Mouse (Mus musculus) CH12.LX (cell line): ENCODE measurements around the gene Pls3. TPM values are rescaled to one million over a fixed set of nuclear protein-coding genes. Genes with fewer than 3 reads are reported as not detected.

ENCODE experiments used
- DNase-seq: peaks from one replicate; pipeline ENCODE4 v3.0.0-alpha.2; 2013; ENCODE audit errors: extremely low read depth
- H3K27ac ChIP-seq: 2 replicates; pipeline ENCODE4 v1.5.1; 2012; ENCODE audit warnings: low read depth, mild to moderate bottlenecking, control low read depth, moderate library complexity; ENCODE audit not compliant: insufficient read depth
- H3K27me3 ChIP-seq: replicated peaks from 2 replicates; pipeline ENCODE3; 2012; ENCODE audit warnings: inconsistent platforms
- H3K36me3 ChIP-seq, 2 experiments: replicated peaks in 1 of 2; 2 replicates each; pipeline versions ENCODE3 to v1.6.1; 2012; ENCODE audit warnings: inconsistent platforms in 1 of 2, low read length in 1 of 2, mild to moderate bottlenecking in 1 of 2, mixed read lengths in 1 of 2, moderate library complexity in 1 of 2; ENCODE audit not compliant: control insufficient read depth in 1 of 2, insufficient read depth in 1 of 2
- H3K4me1 ChIP-seq, 2 experiments: 2 replicates each; pipeline ENCODE4 v1.6.1; 2012; ENCODE audit warnings: inconsistent platforms in 1 of 2, moderate library complexity in 1 of 2; ENCODE audit not compliant: insufficient read depth in 2 of 2, control insufficient read depth in 1 of 2
- H3K4me2 ChIP-seq: 2 replicates; pipeline ENCODE4 v1.6.1; 2012; ENCODE audit warnings: low read depth, mild to moderate bottlenecking, control low read depth; ENCODE audit not compliant: poor library complexity, insufficient read depth, severe bottlenecking
- H3K4me3 ChIP-seq, 3 experiments: fragments of 150-350 bp in 1 of 3; sonication (generic) in 1 of 3; replicated peaks in 1 of 3; 2 replicates each; pipeline versions ENCODE3 to v1.5.1; 2011 to 2012; ENCODE audit warnings: low read depth in 2 of 3, low read length in 2 of 3, mild to moderate bottlenecking in 2 of 3, moderate library complexity in 2 of 3, control low read depth in 1 of 3, improper control_type of control experiment in 1 of 3, inconsistent platforms in 1 of 3, mixed read lengths in 1 of 3; ENCODE audit not compliant: poor library complexity in 1 of 3
- H3K79me2 ChIP-seq: replicated peaks from 2 replicates; pipeline ENCODE4 v1.6.1; 2012; ENCODE audit warnings: mild to moderate bottlenecking, moderate library complexity; ENCODE audit not compliant: control insufficient read depth, poor library complexity, insufficient read depth, severe bottlenecking; ENCODE audit errors: extremely low read depth
- H3K9ac ChIP-seq: 2 replicates; pipeline ENCODE4 v1.6.1; 2012; ENCODE audit warnings: low read depth, mild to moderate bottlenecking, control low read depth, moderate library complexity; ENCODE audit not compliant: insufficient read depth
- H3K9me3 ChIP-seq: replicated peaks from 2 replicates; pipeline ENCODE3; 2012; ENCODE audit warnings: low read length, inconsistent platforms, mixed read lengths
- CHD2 ChIP-seq: IDR thresholded peaks from 2 replicates; pipeline ENCODE4 v1.6.1; 2011; ENCODE audit warnings: low read length, improper control_type of control experiment
- CTCF ChIP-seq, 2 experiments: IDR thresholded peaks in 1 of 2; conservative IDR thresholded peaks in 1 of 2; 2 replicates each; pipeline ENCODE4 v1.5.1; 2011 to 2012; ENCODE audit warnings: low read depth in 2 of 2, low read length in 2 of 2, improper control_type of control experiment in 1 of 2, inconsistent platforms in 1 of 2, mild to moderate bottlenecking in 1 of 2, moderate library complexity in 1 of 2
- ELF1 ChIP-seq: IDR thresholded peaks from 2 replicates; pipeline ENCODE4 v1.6.1; 2014; ENCODE audit warnings: low read depth, mild to moderate bottlenecking, inconsistent platforms, low read length, improper control_type of control experiment
- EP300 ChIP-seq: IDR thresholded peaks from 2 replicates; pipeline ENCODE4 v1.6.1; 2011; ENCODE audit warnings: low read length, improper control_type of control experiment
- ETS1 ChIP-seq: conservative IDR thresholded peaks from 2 replicates; pipeline ENCODE4 v1.6.1; 2012; ENCODE audit warnings: low read depth, mild to moderate bottlenecking, inconsistent platforms, low read length, improper control_type of control experiment, moderate library complexity
- HCFC1 ChIP-seq: IDR thresholded peaks from 2 replicates; pipeline ENCODE4 v1.6.1; 2012; ENCODE audit warnings: low read depth, mild to moderate bottlenecking, inconsistent platforms, low read length, improper control_type of control experiment
- JUN ChIP-seq: IDR thresholded peaks from 2 replicates; pipeline ENCODE4 v1.6.1; 2011; ENCODE audit warnings: low read depth, mild to moderate bottlenecking, low read length, improper control_type of control experiment, moderate library complexity; ENCODE audit not compliant: insufficient read depth
- JUND ChIP-seq: conservative IDR thresholded peaks from 2 replicates; pipeline ENCODE4 v1.6.1; 2011; ENCODE audit warnings: low read depth, low read length, improper control_type of control experiment
- KAT2A ChIP-seq: IDR thresholded peaks from 2 replicates; pipeline ENCODE4 v1.6.1; 2012; ENCODE audit warnings: low read length, improper control_type of control experiment, inconsistent platforms; ENCODE audit not compliant: insufficient replicate concordance
- MAFK ChIP-seq: IDR thresholded peaks from 2 replicates; pipeline ENCODE4 v1.6.1; 2011; ENCODE audit warnings: low read length, improper control_type of control experiment; ENCODE audit not compliant: insufficient replicate concordance
- MAX ChIP-seq: IDR thresholded peaks from 2 replicates; pipeline ENCODE4 v1.6.1; 2011; ENCODE audit warnings: low read length, improper control_type of control experiment
- MXI1 ChIP-seq: IDR thresholded peaks from 2 replicates; pipeline ENCODE4 v1.6.1; 2011; ENCODE audit warnings: mild to moderate bottlenecking, low read depth, low read length, improper control_type of control experiment
- MYC ChIP-seq: IDR thresholded peaks from 2 replicates; pipeline ENCODE4 v1.6.1; 2011; ENCODE audit warnings: low read depth, mild to moderate bottlenecking, improper control_type of control experiment, low read length
- POLR2A ChIP-seq: IDR thresholded peaks from 2 replicates; pipeline ENCODE4 v1.6.1; 2011; ENCODE audit warnings: low read depth, mild to moderate bottlenecking, improper control_type of control experiment, low read length
- POLR2AphosphoS2 ChIP-seq: IDR thresholded peaks from 2 replicates; pipeline ENCODE4 v1.6.1; 2011; ENCODE audit warnings: low read depth, low read length, improper control_type of control experiment
- SIN3A ChIP-seq: IDR thresholded peaks from 2 replicates; pipeline ENCODE4 v1.6.1; 2012; ENCODE audit warnings: low read length, improper control_type of control experiment, inconsistent platforms
- TCF12 ChIP-seq: IDR thresholded peaks from 2 replicates; pipeline ENCODE4 v1.6.1; 2014; ENCODE audit warnings: low read depth, mild to moderate bottlenecking, inconsistent platforms, low read length, improper control_type of control experiment
- UBTF ChIP-seq: IDR thresholded peaks from 2 replicates; pipeline ENCODE4 v1.6.1; 2012; ENCODE audit warnings: low read depth, mild to moderate bottlenecking, inconsistent platforms, low read length, improper control_type of control experiment, moderate library complexity
- USF1 ChIP-seq: IDR thresholded peaks from 2 replicates; pipeline ENCODE4 v1.6.1; 2014; ENCODE audit warnings: low read depth, mild to moderate bottlenecking, inconsistent platforms, low read length, improper control_type of control experiment
- USF2 ChIP-seq: conservative IDR thresholded peaks from 2 replicates; pipeline ENCODE4 v1.6.1; 2011; ENCODE audit warnings: low read depth, low read length, improper control_type of control experiment
- ZC3H11A ChIP-seq: IDR thresholded peaks from 2 replicates; pipeline ENCODE4 v1.6.1; 2012; ENCODE audit warnings: low read depth, mild to moderate bottlenecking, inconsistent platforms, low read length, improper control_type of control experiment
- ZKSCAN1 ChIP-seq: IDR thresholded peaks from 2 replicates; pipeline ENCODE4 v1.6.1; 2012; ENCODE audit warnings: low read depth, inconsistent platforms, low read length, improper control_type of control experiment, borderline replicate concordance
- ZMIZ1 ChIP-seq: IDR thresholded peaks from 2 replicates; pipeline ENCODE4 v1.6.1; 2012; ENCODE audit warnings: low read depth, mild to moderate bottlenecking, inconsistent platforms, low read length, improper control_type of control experiment
- dilution Hi-C: fragments of 300-500 bp; cut with MboI; formaldehyde crosslinking; loops from 2 replicates; pipeline ENCODE4 v1.14.3; 2020; ENCODE audit warnings: low sequenced_read_pairs; ENCODE audit not compliant: extremely low pct_unique_long_range_greater_than_20kb, extremely low pct_ligation_motif_present
- in situ Hi-C: fragments of 300-500 bp; cut with MboI; formaldehyde crosslinking; loops from 3 replicates; pipeline ENCODE4 v1.14.3; 2019; ENCODE audit warnings: low sequenced_read_pairs, low pct_ligation_motif_present, low pct_unique_long_range_greater_than_20kb, mixed read lengths
- polyA plus RNA-seq: library from polyadenylated mRNA; unstranded; fragments of >175 nt; gene quantifications from 2 replicates; pipeline ENCODE4 v1.2.1, GENCODE M21; 2012; ENCODE audit warnings: low read depth; ENCODE audit not compliant: insufficient read length
- total RNA-seq, 2 experiments: library from RNA; depleted of rRNA; stranded (reverse); fragments of 300-350 nt in 1 of 2; fragments of >200 nt in 1 of 2; gene quantifications; 2 replicates each; pipeline ENCODE4 v1.2.3; 2012 to 2014

The Pls3 gene
- total and polyA plus RNA-seq, 3 experiments, result not detected

GRCm38 (mm10) chrX:75873253-75873652, 1.7 kb downstream of the Pls3 start:
- no peak overlapping the region for H3K4me2 ChIP-seq
- in situ Hi-C loops (no loop called here), dilution Hi-C loops (no loop called here)

GRCm38 (mm10) chrX:75871855-75872254, 3.1 kb downstream of the Pls3 start:
- Histone ChIP-seq H3K9ac (no peak overlapping the region), H3K4me1 (no peaks in the 10 kb centered on the region), H3K79me2 (no peaks in the 10 kb centered on the region), H3K36me3 (no peaks in the 10 kb centered on the region), H3K4me3 (no peak overlapping the region), H3K27ac (no peak overlapping the region), H3K4me2 (no peak overlapping the region), H3K27me3 (no peaks in the 10 kb centered on the region), H3K9me3 (peaks cover 12% of the 10 kb centered on the region)
- dilution Hi-C loops (no loop called here), in situ Hi-C loops (no loop called here)
- no peak for DNase-seq
- TF ChIP-seq MAX (no peak), POLR2A (no peak), ETS1 (no peak), KAT2A (no peak), HCFC1 (no peak), POLR2AphosphoS2 (no peak), CTCF (conservative IDR thresholded peaks at IDR 0.05 in 1 of 2, IDR thresholded peaks at IDR 0.05 in 1 of 2; ENCODE audit: low read depth in 2 of 2, low read length in 2 of 2) (no peak), ELF1 (no peak), CHD2 (no peak), MAFK (no peak), JUN (no peak), ZMIZ1 (no peak), USF2 (no peak)

More at GRCm38 (mm10) chrX:75873253-75873652, 1.7 kb downstream of the Pls3 start:
- Histone ChIP-seq H3K4me1 (no peaks in the 10 kb centered on the region), H3K4me3 (no peak overlapping the region), H3K9ac (no peak overlapping the region), H3K9me3 (peaks cover 15% of the 10 kb centered on the region), H3K36me3 (no peaks in the 10 kb centered on the region), H3K79me2 (no peaks in the 10 kb centered on the region), H3K27ac (no peak overlapping the region), H3K27me3 (no peaks in the 10 kb centered on the region)
- DNase-seq, result no peak
- TF ChIP-seq SIN3A (no peak), UBTF (no peak), JUND (no peak), ZKSCAN1 (no peak), USF2 (no peak), MYC (no peak), CTCF (conservative IDR thresholded peaks at IDR 0.05 in 1 of 2, IDR thresholded peaks at IDR 0.05 in 1 of 2; ENCODE audit: low read depth in 2 of 2, low read length in 2 of 2) (no peak), USF1 (no peak), ZC3H11A (no peak), TCF12 (no peak), MXI1 (no peak), ELF1 (no peak), EP300 (no peak), HCFC1 (no peak)
